Mouse (Mus musculus) brown adipose tissue, adult 24 weeks (tissue): Measurements from ENCODE around the gene Ccdc124. TPM values are rescaled to one million over a fixed set of nuclear protein-coding genes. Genes with fewer than 3 reads are reported as not detected.
"Not testable (repeated sequence)": the region's sequence is repeated elsewhere in the genome, so short reads cannot be mapped to it uniquely, and the experiment has no call there.

ENCODE experiments used
- H3K27ac ChIP-seq: fragments of 200-500 bp; replicated peaks from 2 replicates; pipeline ENCODE4 v1.5.1; 2012; ENCODE audit warnings: low read depth, mild to moderate bottlenecking, low read length
- H3K4me1 ChIP-seq: fragments of 200-500 bp; 2 replicates; pipeline ENCODE4 v1.6.1; 2012; ENCODE audit warnings: low read length, mixed read lengths; ENCODE audit not compliant: control insufficient read depth, insufficient read depth, insufficient read length
- H3K4me3 ChIP-seq: fragments of 200-500 bp; 2 replicates; pipeline ENCODE4 v1.5.1; 2012; ENCODE audit warnings: low read depth, mild to moderate bottlenecking, low read length, moderate library complexity; ENCODE audit not compliant: insufficient read depth
- polyA plus RNA-seq: library from polyadenylated mRNA; stranded (reverse); fragments of >200 nt; gene quantifications from 2 replicates; pipeline ENCODE4 v1.2.4, GENCODE M21; 2012; ENCODE audit not compliant: missing spikeins, insufficient read depth, insufficient read length

The Ccdc124 gene
- polyA plus RNA-seq, 1 experiment: 60.6 TPM

DNA sequence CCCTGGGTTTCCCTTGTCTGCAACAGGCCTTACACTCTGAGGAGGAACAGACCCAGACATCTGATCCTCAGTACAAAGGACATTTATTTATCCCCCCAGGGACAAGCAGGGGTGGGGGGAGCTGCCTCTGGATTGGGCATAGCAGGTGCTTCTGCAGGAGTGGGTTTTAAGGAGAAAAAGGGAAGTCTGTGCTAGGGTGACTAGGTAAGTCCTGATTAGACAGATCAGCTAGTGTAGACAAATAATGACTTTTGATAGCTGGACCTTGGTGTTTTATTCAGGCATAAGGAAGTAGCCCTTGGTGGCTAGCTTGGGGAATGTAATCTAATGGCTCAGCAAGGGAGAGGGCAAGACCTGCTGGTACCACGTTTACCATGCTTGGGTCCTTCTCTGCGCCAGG lies 25.5 kb upstream of the Ccdc124 start:
- no peak overlapping the region for H3K4me3 ChIP-seq
- H3K4me1 ChIP-seq: peaks cover 12% of the 10 kb centered on the region
- H3K27ac ChIP-seq: no peak overlapping the region

DNA sequence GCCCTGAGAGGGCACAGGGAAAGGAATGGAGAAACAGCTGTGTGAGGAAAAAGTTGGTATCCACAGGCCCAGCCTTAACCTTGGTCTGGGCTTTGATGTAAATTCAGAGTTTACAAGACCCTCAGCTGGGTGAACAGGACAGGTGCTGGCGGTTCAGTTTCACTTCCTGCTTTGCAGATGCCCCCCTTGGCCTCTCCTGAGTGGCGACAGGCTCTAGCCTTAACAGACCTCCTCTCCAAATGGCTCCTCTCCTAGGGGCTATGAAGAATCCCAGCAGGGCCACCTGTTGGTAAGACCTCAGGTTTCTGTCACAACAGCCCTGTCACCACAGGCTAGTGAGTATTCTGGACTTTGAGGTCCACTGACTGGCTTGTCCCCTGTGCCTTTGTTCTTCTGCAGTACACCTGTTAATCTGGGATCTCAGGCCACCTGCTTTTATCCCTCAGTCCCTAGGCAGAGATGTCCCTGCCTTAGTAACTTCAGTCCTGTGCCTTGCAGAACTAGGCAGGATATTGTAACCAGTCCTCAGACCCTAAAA lies 25.0 kb upstream of the Ccdc124 start:
- Histone ChIP-seq H3K27ac (no peak overlapping the region), H3K4me3 (no peak overlapping the region), H3K4me1 (peaks cover 7% of the 10 kb centered on the region)

DNA sequence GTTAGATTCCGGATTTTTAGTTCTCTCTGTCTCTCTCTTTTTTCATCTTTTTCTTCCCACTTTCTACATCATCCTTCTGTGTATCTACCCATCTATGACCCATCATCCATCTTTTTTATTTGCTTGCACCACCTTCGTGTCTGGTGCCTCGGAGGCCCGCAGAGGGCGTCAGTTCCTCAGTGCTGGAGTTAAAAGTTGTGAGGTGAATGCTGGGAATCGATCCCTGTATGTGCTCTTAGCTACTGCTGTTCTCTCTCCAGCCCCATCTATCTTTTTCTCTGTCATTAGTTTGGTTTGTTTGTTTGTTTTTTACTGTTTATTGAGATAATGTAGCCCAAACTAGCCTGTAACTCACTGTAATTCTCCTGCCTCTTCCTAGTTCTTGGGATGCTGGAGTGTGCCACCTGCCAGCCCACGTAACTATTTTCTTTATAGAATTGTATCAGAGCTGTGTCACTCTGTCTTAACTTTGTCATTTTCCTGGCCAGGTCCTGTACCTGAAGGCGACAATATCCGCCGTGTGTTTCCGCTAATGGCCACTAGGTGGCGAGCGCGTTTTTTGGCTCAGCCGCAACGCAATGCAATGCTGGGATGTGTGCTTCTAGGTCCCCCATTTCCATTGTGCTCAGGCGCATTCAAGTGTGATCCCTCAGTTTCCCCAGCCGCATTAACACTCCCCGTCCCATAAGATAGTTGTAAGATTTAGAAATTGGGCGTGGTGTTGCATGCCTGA lies 24.1 kb upstream of the Ccdc124 start:
- H3K4me3 ChIP-seq: peak overlapping the region; percentile 71
- peaks cover 3% of the 10 kb centered on the region; the same call in 1 of the 2 replicates for H3K4me1 ChIP-seq
- peak overlapping the region; percentile 82 for H3K27ac ChIP-seq

GRCm38 (mm10) chr8:70897021-70897680 lies 23.4 kb upstream of the Ccdc124 start, which contains the start of gene Rpl18a:
TSS of gene Rpl18a (minus strand) at chr8:70897412.
- Histone ChIP-seq H3K4me3 (peak within 1 kb of the TSS; percentile 74), H3K4me1 (peaks cover 3% of the 10 kb centered on the region; the same call in 1 of the 2 replicates), H3K27ac (peak within 1 kb of the TSS; percentile 82)

GRCm38 (mm10) chr8:70896316-70897020 lies 22.7 kb upstream of the Ccdc124 start:
- H3K27ac ChIP-seq: peak overlapping the region; percentile 74
- peaks cover 3% of the 10 kb centered on the region; the same call in 1 of the 2 replicates for H3K4me1 ChIP-seq

GRCm38 (mm10) chr8:70895571-70896259 lies 22.0 kb upstream of the Ccdc124 start:
- H3K4me1 ChIP-seq, H3K27ac ChIP-seq: not testable (repeated sequence)
- H3K4me3 ChIP-seq: 0 out of 2 replicates have a peak overlapping the region, but pooled peaks have one; percentile 8

More at GRCm38 (mm10) chr8:70896316-70897020, 22.7 kb upstream of the Ccdc124 start:
- peak overlapping the region; percentile 74 for H3K4me3 ChIP-seq

GRCm38 (mm10) chr8:70894771-70895545 lies 21.2 kb upstream of the Ccdc124 start:
- H3K27ac ChIP-seq: no peak overlapping the region
- H3K4me1 ChIP-seq: peaks cover 3% of the 10 kb centered on the region; the same call in 1 of the 2 replicates
- no peak overlapping the region for H3K4me3 ChIP-seq

- no peak overlapping the region for H3K4me3 ChIP-seq
- H3K27ac ChIP-seq: no peak overlapping the region
- H3K4me1 ChIP-seq: peaks cover 3% of the 10 kb centered on the region; the same call in 1 of the 2 replicates
Observed at GRCm38 (mm10) chr8:70894385-70894720, 20.6 kb upstream of the Ccdc124 start.

- H3K27ac ChIP-seq: no peak overlapping the region
Observed at GRCm38 (mm10) chr8:70893656-70894384, 20.1 kb upstream of the Ccdc124 start.

GRCm38 (mm10) chr8:70892896-70893655 lies 19.3 kb upstream of the Ccdc124 start:
- no peak overlapping the region for H3K27ac ChIP-seq
- no peak overlapping the region for H3K4me3 ChIP-seq
- peaks cover 3% of the 10 kb centered on the region; the same call in 1 of the 2 replicates for H3K4me1 ChIP-seq

More at GRCm38 (mm10) chr8:70893656-70894384, 20.1 kb upstream of the Ccdc124 start:
- no peak overlapping the region for H3K4me3 ChIP-seq
- peaks cover 3% of the 10 kb centered on the region; the same call in 1 of the 2 replicates for H3K4me1 ChIP-seq

GRCm38 (mm10) chr8:70892022-70892895 lies 18.5 kb upstream of the Ccdc124 start, which contains the start of gene Slc5a5:
TSS of gene Slc5a5 (minus strand) at chr8:70892757.
- Histone ChIP-seq H3K27ac (no peak within 1 kb of the TSS), H3K4me1 (peaks cover 3% of the 10 kb centered on the region; the same call in 1 of the 2 replicates), H3K4me3 (no peak within 1 kb of the TSS)

- Histone ChIP-seq H3K4me1 (peaks cover 3% of the 10 kb centered on the region; the same call in 1 of the 2 replicates), H3K4me3 (no peak overlapping the region), H3K27ac (no peak overlapping the region)
Observed at GRCm38 (mm10) chr8:70891356-70891755, 17.6 kb upstream of the Ccdc124 start.
